Mouse (Mus musculus): ENCODE results near the gene Miga1. TPM values are rescaled to one million over a fixed set of nuclear protein-coding genes. Genes with fewer than 3 reads are reported as not detected.

The Miga1 gene
- polyA plus RNA-seq, 1 experiment from 2014 or later = 10.9 TPM

DNA sequence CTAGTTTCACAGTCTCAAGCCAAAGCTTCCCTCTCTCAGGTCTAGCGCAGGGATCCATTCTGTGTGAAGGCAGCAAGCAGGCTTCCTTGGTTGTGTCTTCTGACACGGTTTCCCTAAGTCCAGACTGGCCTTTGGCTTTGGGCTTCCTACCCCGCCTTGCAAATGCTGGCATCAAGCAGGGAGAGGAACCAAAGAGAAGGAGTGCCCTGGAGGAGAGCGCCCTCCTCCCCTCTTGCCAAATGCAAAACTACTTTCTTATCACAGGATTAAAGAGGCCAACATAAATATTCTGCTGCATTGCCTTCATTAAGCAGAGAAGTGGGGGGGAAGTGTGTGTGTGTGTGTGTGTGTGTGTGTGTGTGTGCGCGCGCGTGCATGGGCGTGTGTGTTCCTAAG is 31.0 kb downstream of the Miga1 start:
- no peak overlapping the region for H3K4me3 ChIP-seq (replicated peaks; ENCODE audit: low read length)
- peak; percentile 23; the same call in 1 of the 2 replicates for ATAC-seq (ENCODE audit: insufficient read depth, low FRiP score)
- no peaks in the 10 kb centered on the region for H3K27me3 ChIP-seq (ENCODE audit: control insufficient read depth, insufficient read depth, low read length)
- H3K4me2 ChIP-seq (ENCODE audit: low read depth, low read length) = peak overlapping the region; percentile 19; the same call in 1 of the 2 replicates
- peaks cover 28% of the 10 kb centered on the region for H3K4me1 ChIP-seq (ENCODE audit: control insufficient read depth, insufficient read depth, low read length)
- no peaks in the 10 kb centered on the region for H3K9me3 ChIP-seq (replicated peaks; ENCODE audit: control insufficient read depth, low read length)
- H3K36me3 ChIP-seq (ENCODE audit: control insufficient read depth, insufficient read depth, low read length) = no peaks in the 10 kb centered on the region
- peak overlapping the region; percentile 97 for H3K27ac ChIP-seq (ENCODE audit: low read length)
- 65% methylated on average over 9 of the region's 9 CpGs for WGBS
- peak overlapping the region; percentile 55 for H3K9ac ChIP-seq (ENCODE audit: low read length)

DNA sequence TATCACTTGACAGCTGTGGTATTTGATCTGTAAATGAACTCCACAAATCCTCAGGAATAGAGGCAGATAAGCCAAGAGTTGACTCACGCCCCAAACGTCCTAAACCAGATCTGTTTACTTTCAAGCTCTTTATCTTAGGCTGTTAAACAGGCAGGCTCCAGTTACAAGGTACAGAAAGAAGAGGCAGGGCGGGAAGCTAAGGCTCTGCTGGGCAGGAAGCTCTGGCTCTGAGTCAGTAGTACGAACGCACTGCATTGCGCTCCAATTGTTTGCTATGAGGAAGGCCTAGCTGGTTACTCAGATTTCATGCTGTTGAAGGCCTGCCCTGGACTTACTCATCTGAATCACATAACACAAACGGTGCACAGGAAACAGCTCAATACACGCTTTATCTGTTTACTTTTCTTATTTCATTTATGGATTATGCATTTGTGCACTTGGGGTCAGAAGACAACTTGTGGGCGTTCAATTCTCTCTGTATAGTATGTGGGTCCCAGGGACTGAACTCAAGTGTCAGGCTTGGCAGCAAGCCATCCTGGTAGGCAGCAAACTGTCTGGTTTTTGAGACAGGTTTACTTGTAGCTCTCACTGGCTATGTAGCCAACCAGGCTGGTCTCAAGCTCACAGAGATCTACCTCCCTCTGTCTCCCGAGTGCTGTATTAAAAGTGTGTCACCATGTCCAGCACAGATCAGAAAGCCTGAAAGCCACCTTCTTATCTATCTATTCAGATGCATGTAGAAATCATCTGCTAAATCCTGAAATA is 31.5 kb downstream of the Miga1 start:
- peaks cover 28% of the 10 kb centered on the region for H3K4me1 ChIP-seq (ENCODE audit: control insufficient read depth, insufficient read depth, low read length)
- peak overlapping the region; percentile 97 for H3K27ac ChIP-seq (ENCODE audit: low read length)
- no peak overlapping the region for H3K4me3 ChIP-seq (replicated peaks; ENCODE audit: low read length)
- peak overlapping the region; percentile 55 for H3K9ac ChIP-seq (ENCODE audit: low read length)
- peak overlapping the region; percentile 19 for H3K4me2 ChIP-seq (ENCODE audit: low read depth, low read length)
- no peaks in the 10 kb centered on the region for H3K27me3 ChIP-seq (ENCODE audit: control insufficient read depth, insufficient read depth, low read length)
- ATAC-seq (ENCODE audit: insufficient read depth, low FRiP score) = peak; percentile 91
- H3K9me3 ChIP-seq (replicated peaks; ENCODE audit: control insufficient read depth, low read length) = no peaks in the 10 kb centered on the region
- H3K36me3 ChIP-seq (ENCODE audit: control insufficient read depth, insufficient read depth, low read length) = no peaks in the 10 kb centered on the region
- 9% methylated on average over 10 of the region's 10 CpGs for WGBS

DNA sequence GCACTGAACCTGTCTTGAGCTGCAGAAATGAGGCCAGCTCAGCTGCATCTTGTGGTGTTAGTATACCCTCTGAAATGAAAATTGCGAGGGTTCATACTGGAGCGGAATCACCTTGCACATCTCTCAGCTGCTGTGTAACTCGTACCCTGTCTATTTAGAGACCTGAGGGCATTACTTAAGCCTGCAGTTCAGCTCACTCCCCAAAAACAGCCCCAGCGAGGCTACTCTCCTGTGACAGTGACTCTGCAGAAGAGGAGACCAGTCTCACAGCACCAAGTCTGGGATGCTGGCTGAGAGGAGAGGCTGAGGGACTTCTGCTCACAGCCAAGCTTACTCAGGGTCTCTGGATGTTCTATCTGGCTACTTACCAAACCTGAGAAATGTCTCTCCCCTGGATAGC is 34.2 kb downstream of the Miga1 start:
- no peak overlapping the region for H3K9ac ChIP-seq (ENCODE audit: low read length)
- H3K4me2 ChIP-seq (ENCODE audit: low read depth, low read length) = no peak overlapping the region
- ATAC-seq (ENCODE audit: insufficient read depth, low FRiP score) = no peak
- no peak overlapping the region for H3K4me3 ChIP-seq (replicated peaks; ENCODE audit: low read length)
- no peaks in the 10 kb centered on the region for H3K36me3 ChIP-seq (ENCODE audit: control insufficient read depth, insufficient read depth, low read length)
- no peak overlapping the region for H3K27ac ChIP-seq (ENCODE audit: low read length)
- peaks cover 31% of the 10 kb centered on the region for H3K4me1 ChIP-seq (ENCODE audit: control insufficient read depth, insufficient read depth, low read length)
- H3K27me3 ChIP-seq (ENCODE audit: control insufficient read depth, insufficient read depth, low read length) = no peaks in the 10 kb centered on the region
- no peaks in the 10 kb centered on the region for H3K9me3 ChIP-seq (replicated peaks; ENCODE audit: control insufficient read depth, low read length)
- 81% methylated on average over 4 of the region's 4 CpGs for WGBS

DNA sequence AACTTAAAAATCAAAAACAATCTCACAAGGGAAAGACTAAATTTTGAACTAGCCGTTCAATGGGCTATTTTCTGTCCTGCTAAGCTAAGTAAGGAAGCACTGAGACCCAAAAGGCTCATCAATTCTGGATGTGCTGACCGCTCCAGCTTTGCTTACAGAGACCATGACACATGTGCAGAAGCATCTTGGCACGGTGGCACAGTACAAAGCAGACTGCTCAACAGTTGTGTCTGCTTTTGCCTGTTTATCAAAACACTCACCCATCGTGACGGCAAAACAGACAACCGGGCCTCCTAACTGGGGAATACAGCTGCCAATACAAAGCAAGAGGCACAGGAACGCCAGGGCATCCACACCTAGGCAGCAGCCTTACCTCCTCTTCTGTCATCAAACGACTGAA is 35.1 kb downstream of the Miga1 start:
- H3K27me3 ChIP-seq (ENCODE audit: control insufficient read depth, insufficient read depth, low read length) = no peaks in the 10 kb centered on the region
- H3K27ac ChIP-seq (ENCODE audit: low read length) = peak overlapping the region; percentile 75
- peaks cover 31% of the 10 kb centered on the region for H3K4me1 ChIP-seq (ENCODE audit: control insufficient read depth, insufficient read depth, low read length)
- H3K4me2 ChIP-seq (ENCODE audit: low read depth, low read length) = no peak overlapping the region
- no peak overlapping the region for H3K9ac ChIP-seq (ENCODE audit: low read length)
- H3K36me3 ChIP-seq (ENCODE audit: control insufficient read depth, insufficient read depth, low read length) = no peaks in the 10 kb centered on the region
- no peaks in the 10 kb centered on the region for H3K9me3 ChIP-seq (replicated peaks; ENCODE audit: control insufficient read depth, low read length)
- 69% methylated on average over 8 of the region's 8 CpGs for WGBS
- no peak for ATAC-seq (ENCODE audit: insufficient read depth, low FRiP score)
- H3K4me3 ChIP-seq (replicated peaks; ENCODE audit: low read length) = no peak overlapping the region

DNA sequence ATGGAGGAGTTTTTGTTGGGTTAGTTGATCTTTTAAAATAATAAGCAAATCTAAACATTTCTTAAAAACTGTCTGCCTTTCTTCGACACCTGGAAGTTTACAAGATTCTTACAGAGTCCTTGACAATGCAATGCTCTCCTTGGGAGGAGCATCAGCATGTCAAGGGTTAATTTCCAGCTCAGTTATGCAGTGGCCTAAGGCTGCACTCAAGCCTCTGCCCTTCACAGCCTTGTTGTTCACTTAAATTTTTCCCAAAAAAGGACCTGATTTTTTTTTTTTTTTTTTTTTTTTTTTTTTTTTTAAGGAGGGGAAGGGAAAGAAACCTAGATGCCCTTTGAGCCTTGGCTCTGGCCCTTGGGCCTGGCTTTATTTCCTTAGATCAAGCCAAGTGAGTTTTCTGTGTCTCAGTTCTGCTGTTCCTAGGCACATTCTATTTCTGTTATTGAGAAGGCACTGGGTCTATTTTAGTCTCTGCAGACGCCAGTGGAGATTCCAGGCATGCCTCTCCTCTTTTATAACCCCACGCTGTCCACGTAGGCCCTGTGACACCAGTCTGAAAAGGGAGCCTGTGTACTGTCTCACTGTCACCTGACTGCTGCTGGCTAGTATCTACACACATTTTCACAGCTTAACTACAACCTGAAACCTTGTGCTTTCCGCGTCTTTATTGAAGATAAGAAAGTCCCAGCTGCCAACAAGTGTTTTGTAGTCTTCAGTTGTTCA is 36.0 kb downstream of the Miga1 start:
- WGBS = 41% methylated on average over 6 of the region's 6 CpGs
- Histone ChIP-seq H3K4me2 (ENCODE audit: low read depth, low read length) (no peak overlapping the region), H3K27ac (ENCODE audit: low read length) (peak overlapping the region; percentile 75), H3K36me3 (ENCODE audit: control insufficient read depth, insufficient read depth, low read length) (no peaks in the 10 kb centered on the region), H3K9me3 (replicated peaks; ENCODE audit: control insufficient read depth, low read length) (no peaks in the 10 kb centered on the region), H3K4me3 (replicated peaks; ENCODE audit: low read length) (no peak overlapping the region), H3K4me1 (ENCODE audit: control insufficient read depth, insufficient read depth, low read length) (peaks cover 24% of the 10 kb centered on the region), H3K9ac (ENCODE audit: low read length) (0 out of 2 replicates have a peak overlapping the region, but pooled peaks have one; percentile 19), H3K27me3 (ENCODE audit: control insufficient read depth, insufficient read depth, low read length) (no peaks in the 10 kb centered on the region)
- peak; percentile 31; the same call in 1 of the 2 replicates for ATAC-seq (ENCODE audit: insufficient read depth, low FRiP score)

DNA sequence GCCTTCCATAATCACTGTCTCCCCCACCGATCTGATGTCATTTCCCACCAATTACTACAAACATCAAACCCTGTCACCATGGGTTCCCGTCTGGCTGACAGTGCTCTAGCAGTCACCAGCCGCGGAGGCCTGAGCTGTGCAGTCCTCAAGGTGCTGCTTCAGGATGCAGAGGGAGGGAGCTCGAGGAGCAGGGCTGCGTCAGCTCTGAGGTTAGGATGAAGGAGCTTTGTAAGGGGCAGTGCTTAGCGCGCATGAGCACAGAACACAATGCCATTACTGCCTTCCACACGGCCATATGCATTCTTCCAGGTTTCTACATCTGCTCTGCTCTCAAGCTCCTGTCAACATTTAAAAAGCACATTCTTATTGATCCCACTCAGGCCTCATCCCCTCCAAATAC is 37.2 kb downstream of the Miga1 start:
- H3K27ac ChIP-seq (ENCODE audit: low read length) = no peak overlapping the region
- H3K4me3 ChIP-seq (replicated peaks; ENCODE audit: low read length) = no peak overlapping the region
- no peak for ATAC-seq (ENCODE audit: insufficient read depth, low FRiP score)
- peaks cover 14% of the 10 kb centered on the region for H3K4me1 ChIP-seq (ENCODE audit: control insufficient read depth, insufficient read depth, low read length)
- WGBS = 57% methylated on average over 9 of the region's 9 CpGs
- H3K9me3 ChIP-seq (replicated peaks; ENCODE audit: control insufficient read depth, low read length) = no peaks in the 10 kb centered on the region
- H3K4me2 ChIP-seq (ENCODE audit: low read depth, low read length) = no peak overlapping the region
- H3K9ac ChIP-seq (ENCODE audit: low read length) = no peak overlapping the region
- H3K27me3 ChIP-seq (ENCODE audit: control insufficient read depth, insufficient read depth, low read length) = no peaks in the 10 kb centered on the region
- no peaks in the 10 kb centered on the region for H3K36me3 ChIP-seq (ENCODE audit: control insufficient read depth, insufficient read depth, low read length)

DNA sequence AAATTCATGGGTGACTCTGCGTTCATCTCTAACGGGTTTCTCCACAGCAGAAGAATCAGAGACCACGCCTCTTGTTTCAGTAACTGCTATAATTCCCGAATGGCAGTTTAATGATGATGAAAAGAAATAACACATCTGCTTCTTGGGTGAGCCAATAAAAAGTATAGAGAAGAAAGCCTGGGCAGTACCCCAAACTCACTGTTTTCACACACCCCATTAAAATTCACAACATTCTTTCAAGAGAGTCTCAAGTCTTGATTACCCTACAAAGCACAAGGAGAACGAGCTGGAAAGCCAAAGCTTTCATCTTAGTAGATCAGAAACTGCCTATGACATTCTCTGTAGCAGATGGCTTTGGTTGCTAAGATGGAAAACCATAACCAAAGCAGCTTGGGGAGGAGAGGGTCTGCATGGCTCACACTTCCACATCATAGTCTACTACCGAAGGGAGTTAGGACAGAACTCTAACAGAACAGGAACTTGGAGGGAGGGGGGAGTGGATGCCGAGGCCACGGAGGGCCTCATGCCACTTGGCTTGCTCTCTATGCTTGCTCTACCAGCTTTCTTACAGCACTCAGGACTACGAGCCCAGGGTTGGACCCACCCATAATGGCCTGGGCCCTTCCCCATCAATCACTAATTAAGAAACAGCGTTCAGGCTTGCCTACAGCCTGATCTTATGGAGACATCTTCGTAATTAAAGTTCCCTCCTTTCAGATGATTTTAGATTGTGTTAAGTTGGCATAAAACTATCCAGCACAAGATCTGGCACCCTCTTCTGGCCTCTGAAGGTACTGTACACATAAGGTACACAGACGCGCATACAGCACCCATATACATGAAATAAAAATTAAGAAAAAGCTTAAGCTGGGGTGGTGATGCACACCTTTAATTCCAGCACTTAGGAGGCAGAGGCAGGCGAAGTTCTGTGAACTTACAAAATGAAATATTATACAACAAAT is 39.5 kb downstream of the Miga1 start:
- Histone ChIP-seq H3K9me3 (replicated peaks; ENCODE audit: control insufficient read depth, low read length) (no peaks in the 10 kb centered on the region), H3K27me3 (ENCODE audit: control insufficient read depth, insufficient read depth, low read length) (no peaks in the 10 kb centered on the region), H3K27ac (ENCODE audit: low read length) (no peak overlapping the region; the same call in 1 of the 2 replicates), H3K4me2 (ENCODE audit: low read depth, low read length) (no peak overlapping the region), H3K36me3 (ENCODE audit: control insufficient read depth, insufficient read depth, low read length) (no peaks in the 10 kb centered on the region; the same call in none of the 2 replicates), H3K9ac (ENCODE audit: low read length) (no peak overlapping the region), H3K4me1 (ENCODE audit: control insufficient read depth, insufficient read depth, low read length) (peaks cover 12% of the 10 kb centered on the region), H3K4me3 (replicated peaks; ENCODE audit: low read length) (no peak overlapping the region)
- WGBS = 81% methylated on average over 14 of the region's 14 CpGs
- ATAC-seq (ENCODE audit: insufficient read depth, low FRiP score) = no peak

DNA sequence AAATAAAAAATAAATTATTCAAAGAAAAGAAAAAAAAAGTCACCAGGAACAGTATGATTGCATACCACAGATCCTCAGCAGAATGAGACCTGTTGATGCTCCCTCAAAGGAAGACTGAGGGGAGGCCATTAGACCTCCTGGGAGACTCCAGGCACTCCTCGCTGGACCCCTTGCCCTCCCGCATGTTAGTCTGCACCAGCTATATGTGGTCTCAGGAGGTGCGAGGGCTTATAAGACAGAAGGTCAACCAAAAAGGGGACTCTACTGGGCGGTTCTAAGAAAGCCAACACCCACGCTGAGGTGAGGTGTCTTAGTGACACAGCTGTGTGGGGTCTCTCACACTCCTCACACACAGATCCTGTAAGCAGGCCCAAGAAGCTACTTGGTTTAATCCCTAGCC is 44.3 kb downstream of the Miga1 start:
- Histone ChIP-seq H3K27me3 (ENCODE audit: control insufficient read depth, insufficient read depth, low read length) (no peaks in the 10 kb centered on the region), H3K36me3 (ENCODE audit: control insufficient read depth, insufficient read depth, low read length) (no peaks in the 10 kb centered on the region; the same call in none of the 2 replicates), H3K4me2 (ENCODE audit: low read depth, low read length) (no peak overlapping the region), H3K27ac (ENCODE audit: low read length) (no peak overlapping the region), H3K9ac (ENCODE audit: low read length) (no peak overlapping the region), H3K4me3 (replicated peaks; ENCODE audit: low read length) (no peak overlapping the region), H3K9me3 (replicated peaks; ENCODE audit: control insufficient read depth, low read length) (no peaks in the 10 kb centered on the region), H3K4me1 (ENCODE audit: control insufficient read depth, insufficient read depth, low read length) (peaks cover 4% of the 10 kb centered on the region; the same call in 1 of the 2 replicates)
- ATAC-seq (ENCODE audit: insufficient read depth, low FRiP score) = no peak
- WGBS = 88% methylated on average over 5 of the region's 5 CpGs

Measured in stomach, embryonic 16.5 days (tissue).